Mouse (Mus musculus) heart, postnatal 0 days (tissue): ENCODE measurements around the gene Fry.
A peak's percentile ranks its signal among the peaks of the same experiment; 100 is the strongest.

Experiments used
- CTCF ChIP-seq: IDR thresholded peaks from 2 replicates; pipeline ENCODE4 v1.5.1; 2016; ENCODE audit warnings: antibody characterized with exemption, control low read depth, low read depth
- EP300 ChIP-seq: IDR thresholded peaks from 2 replicates; pipeline ENCODE4 v1.6.1; 2016; ENCODE audit warnings: antibody characterized with exemption, low read depth

DNA sequence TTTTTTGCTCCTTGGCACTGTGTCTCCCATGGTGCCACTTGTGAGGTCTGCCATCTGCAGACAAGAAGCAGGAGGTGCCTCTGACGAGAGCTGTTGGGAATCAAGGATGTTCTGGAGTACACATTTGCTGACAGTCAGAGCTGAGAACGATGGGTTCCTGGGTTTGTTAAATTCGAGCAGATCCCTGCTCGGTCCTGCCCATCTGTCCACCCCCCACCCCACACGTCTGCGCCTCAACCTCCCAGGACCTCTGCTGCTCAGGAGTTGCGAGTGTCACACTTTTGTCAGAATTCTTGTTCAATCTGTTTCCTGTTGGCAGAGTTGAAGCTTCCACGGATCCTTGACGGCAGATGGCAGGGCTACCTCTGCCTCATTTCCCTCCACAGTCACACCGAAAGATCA, 34.4 kb downstream of the Fry start:
- TF ChIP-seq EP300 (no peak), CTCF (peak; percentile 19; the same call in 1 of the 2 replicates)
